Mouse (Mus musculus) CH12.LX (cell line): ENCODE data around the gene Maea. TPM values are rescaled to one million over a fixed set of nuclear protein-coding genes. Genes with fewer than 3 reads are reported as not detected.

Experiments
- DNase-seq: peaks from one replicate; pipeline ENCODE4 v3.0.0-alpha.2; 2013; ENCODE audit errors: extremely low read depth
- H3K27ac ChIP-seq: 2 replicates; pipeline ENCODE4 v1.5.1; 2012; ENCODE audit warnings: low read depth, mild to moderate bottlenecking, control low read depth, moderate library complexity; ENCODE audit not compliant: insufficient read depth
- H3K27me3 ChIP-seq: replicated peaks from 2 replicates; pipeline ENCODE3; 2012; ENCODE audit warnings: inconsistent platforms
- H3K36me3 ChIP-seq, 2 experiments: replicated peaks in 1 of 2; 2 replicates each; pipeline versions ENCODE3 to v1.6.1; 2012; ENCODE audit warnings: inconsistent platforms in 1 of 2, low read length in 1 of 2, mild to moderate bottlenecking in 1 of 2, mixed read lengths in 1 of 2, moderate library complexity in 1 of 2; ENCODE audit not compliant: control insufficient read depth in 1 of 2, insufficient read depth in 1 of 2
- H3K4me1 ChIP-seq, 2 experiments: 2 replicates each; pipeline ENCODE4 v1.6.1; 2012; ENCODE audit warnings: inconsistent platforms in 1 of 2, moderate library complexity in 1 of 2; ENCODE audit not compliant: insufficient read depth in 2 of 2, control insufficient read depth in 1 of 2
- H3K4me2 ChIP-seq: 2 replicates; pipeline ENCODE4 v1.6.1; 2012; ENCODE audit warnings: low read depth, mild to moderate bottlenecking, control low read depth; ENCODE audit not compliant: poor library complexity, insufficient read depth, severe bottlenecking
- H3K4me3 ChIP-seq, 3 experiments: fragments of 150-350 bp in 1 of 3; sonication (generic) in 1 of 3; replicated peaks in 1 of 3; 2 replicates each; pipeline versions ENCODE3 to v1.5.1; 2011 to 2012; ENCODE audit warnings: low read depth in 2 of 3, low read length in 2 of 3, mild to moderate bottlenecking in 2 of 3, moderate library complexity in 2 of 3, control low read depth in 1 of 3, improper control_type of control experiment in 1 of 3, inconsistent platforms in 1 of 3, mixed read lengths in 1 of 3; ENCODE audit not compliant: poor library complexity in 1 of 3
- H3K79me2 ChIP-seq: replicated peaks from 2 replicates; pipeline ENCODE4 v1.6.1; 2012; ENCODE audit warnings: mild to moderate bottlenecking, moderate library complexity; ENCODE audit not compliant: control insufficient read depth, poor library complexity, insufficient read depth, severe bottlenecking; ENCODE audit errors: extremely low read depth
- H3K9ac ChIP-seq: 2 replicates; pipeline ENCODE4 v1.6.1; 2012; ENCODE audit warnings: low read depth, mild to moderate bottlenecking, control low read depth, moderate library complexity; ENCODE audit not compliant: insufficient read depth
- H3K9me3 ChIP-seq: replicated peaks from 2 replicates; pipeline ENCODE3; 2012; ENCODE audit warnings: low read length, inconsistent platforms, mixed read lengths
- BHLHE40 ChIP-seq: IDR thresholded peaks from 2 replicates; pipeline ENCODE4 v1.6.1; 2011; ENCODE audit warnings: mild to moderate bottlenecking, low read depth, low read length, improper control_type of control experiment
- CHD1 ChIP-seq: IDR thresholded peaks from 2 replicates; pipeline ENCODE4 v1.6.1; 2012; ENCODE audit warnings: low read depth, low read length, improper control_type of control experiment, inconsistent platforms
- E2F4 ChIP-seq: IDR thresholded peaks from 2 replicates; pipeline ENCODE4 v1.6.1; 2011; ENCODE audit warnings: low read depth, low read length, improper control_type of control experiment; ENCODE audit not compliant: insufficient replicate concordance
- ELF1 ChIP-seq: IDR thresholded peaks from 2 replicates; pipeline ENCODE4 v1.6.1; 2014; ENCODE audit warnings: low read depth, mild to moderate bottlenecking, inconsistent platforms, low read length, improper control_type of control experiment
- ETS1 ChIP-seq: conservative IDR thresholded peaks from 2 replicates; pipeline ENCODE4 v1.6.1; 2012; ENCODE audit warnings: low read depth, mild to moderate bottlenecking, inconsistent platforms, low read length, improper control_type of control experiment, moderate library complexity
- HCFC1 ChIP-seq: IDR thresholded peaks from 2 replicates; pipeline ENCODE4 v1.6.1; 2012; ENCODE audit warnings: low read depth, mild to moderate bottlenecking, inconsistent platforms, low read length, improper control_type of control experiment
- IRF4 ChIP-seq: IDR thresholded peaks from 2 replicates; pipeline ENCODE4 v1.6.1; 2014; ENCODE audit warnings: low read depth, mild to moderate bottlenecking, inconsistent platforms, low read length, improper control_type of control experiment
- JUN ChIP-seq: IDR thresholded peaks from 2 replicates; pipeline ENCODE4 v1.6.1; 2011; ENCODE audit warnings: low read depth, mild to moderate bottlenecking, low read length, improper control_type of control experiment, moderate library complexity; ENCODE audit not compliant: insufficient read depth
- MAFK ChIP-seq: IDR thresholded peaks from 2 replicates; pipeline ENCODE4 v1.6.1; 2011; ENCODE audit warnings: low read length, improper control_type of control experiment; ENCODE audit not compliant: insufficient replicate concordance
- MAX ChIP-seq: IDR thresholded peaks from 2 replicates; pipeline ENCODE4 v1.6.1; 2011; ENCODE audit warnings: low read length, improper control_type of control experiment
- MAZ ChIP-seq: IDR thresholded peaks from 2 replicates; pipeline ENCODE4 v1.6.1; 2012; ENCODE audit warnings: low read depth, mild to moderate bottlenecking, inconsistent platforms, low read length, improper control_type of control experiment, moderate library complexity
- MEF2A ChIP-seq: IDR thresholded peaks from 2 replicates; pipeline ENCODE4 v1.6.1; 2014; ENCODE audit warnings: low read depth, mild to moderate bottlenecking, inconsistent platforms, low read length, improper control_type of control experiment, borderline replicate concordance
- MXI1 ChIP-seq: IDR thresholded peaks from 2 replicates; pipeline ENCODE4 v1.6.1; 2011; ENCODE audit warnings: mild to moderate bottlenecking, low read depth, low read length, improper control_type of control experiment
- NRF1 ChIP-seq: IDR thresholded peaks from 2 replicates; pipeline ENCODE4 v1.6.1; 2014; ENCODE audit warnings: low read depth, mild to moderate bottlenecking, inconsistent platforms, low read length, improper control_type of control experiment, moderate library complexity
- POLR2A ChIP-seq: IDR thresholded peaks from 2 replicates; pipeline ENCODE4 v1.6.1; 2011; ENCODE audit warnings: low read depth, mild to moderate bottlenecking, improper control_type of control experiment, low read length
- POLR2AphosphoS2 ChIP-seq: IDR thresholded peaks from 2 replicates; pipeline ENCODE4 v1.6.1; 2011; ENCODE audit warnings: low read depth, low read length, improper control_type of control experiment
- RCOR1 ChIP-seq: conservative IDR thresholded peaks from 2 replicates; pipeline ENCODE4 v1.6.1; 2012; ENCODE audit warnings: low read depth, mild to moderate bottlenecking, inconsistent platforms, low read length, improper control_type of control experiment
- UBTF ChIP-seq: IDR thresholded peaks from 2 replicates; pipeline ENCODE4 v1.6.1; 2012; ENCODE audit warnings: low read depth, mild to moderate bottlenecking, inconsistent platforms, low read length, improper control_type of control experiment, moderate library complexity
- ZC3H11A ChIP-seq: IDR thresholded peaks from 2 replicates; pipeline ENCODE4 v1.6.1; 2012; ENCODE audit warnings: low read depth, mild to moderate bottlenecking, inconsistent platforms, low read length, improper control_type of control experiment
- ZKSCAN1 ChIP-seq: IDR thresholded peaks from 2 replicates; pipeline ENCODE4 v1.6.1; 2012; ENCODE audit warnings: low read depth, inconsistent platforms, low read length, improper control_type of control experiment, borderline replicate concordance
- ZMIZ1 ChIP-seq: IDR thresholded peaks from 2 replicates; pipeline ENCODE4 v1.6.1; 2012; ENCODE audit warnings: low read depth, mild to moderate bottlenecking, inconsistent platforms, low read length, improper control_type of control experiment
- ZNF384 ChIP-seq: IDR thresholded peaks from 2 replicates; pipeline ENCODE4 v1.6.1; 2012; ENCODE audit warnings: low read depth, low read length, improper control_type of control experiment, inconsistent platforms
- dilution Hi-C: fragments of 300-500 bp; cut with MboI; formaldehyde crosslinking; loops from 2 replicates; pipeline ENCODE4 v1.14.3; 2020; ENCODE audit warnings: low sequenced_read_pairs; ENCODE audit not compliant: extremely low pct_unique_long_range_greater_than_20kb, extremely low pct_ligation_motif_present
- in situ Hi-C: fragments of 300-500 bp; cut with MboI; formaldehyde crosslinking; loops from 3 replicates; pipeline ENCODE4 v1.14.3; 2019; ENCODE audit warnings: low sequenced_read_pairs, low pct_ligation_motif_present, low pct_unique_long_range_greater_than_20kb, mixed read lengths
- polyA plus RNA-seq: library from polyadenylated mRNA; unstranded; fragments of >175 nt; gene quantifications from 2 replicates; pipeline ENCODE4 v1.2.1, GENCODE M21; 2012; ENCODE audit warnings: low read depth; ENCODE audit not compliant: insufficient read length
- total RNA-seq, 2 experiments: library from RNA; depleted of rRNA; stranded (reverse); fragments of 300-350 nt in 1 of 2; fragments of >200 nt in 1 of 2; gene quantifications; 2 replicates each; pipeline ENCODE4 v1.2.3; 2012 to 2014

Maea gene
- total and polyA plus RNA-seq, 3 experiments: 75.0 to 94.2 (median 91.4) TPM

DNA sequence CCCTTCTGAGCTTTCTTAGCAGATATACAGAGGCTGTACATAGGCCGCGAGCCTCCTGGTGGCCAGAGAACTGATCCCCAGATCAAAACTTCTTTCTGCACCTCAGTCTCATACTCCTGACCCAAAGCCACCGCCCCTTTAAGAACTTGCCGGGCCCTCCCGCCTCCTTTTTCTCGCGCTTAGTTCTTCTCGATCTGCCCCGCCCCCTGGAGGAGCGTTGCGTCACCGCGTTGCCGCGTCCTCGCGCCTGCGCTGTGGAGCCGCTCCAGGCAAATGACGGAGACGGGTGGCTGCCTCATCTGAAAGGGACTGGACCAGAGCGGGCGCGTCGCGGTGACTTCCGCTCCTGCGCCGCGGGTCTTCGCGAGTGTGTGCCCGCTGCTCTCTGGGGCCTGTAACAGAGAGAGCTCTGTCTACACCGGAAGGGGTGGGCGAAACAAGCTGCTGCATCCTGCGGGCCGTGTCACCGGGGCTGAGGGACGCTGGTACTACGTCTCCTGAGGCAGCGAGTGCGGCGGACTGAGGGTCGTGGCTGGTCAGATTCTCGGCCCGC, 43.1 kb downstream of the Maea start, which contains the start of gene Uvssa (continued):
- TF ChIP-seq HCFC1 (peak; percentile 86), UBTF (no peak; the same call in 1 of the 2 replicates), MAFK (no peak), JUN (no peak), MEF2A (peak; percentile 60; the same call in 1 of the 2 replicates), ZNF384 (no peak), MXI1 (peak; percentile 50), ZC3H11A (no peak), ZMIZ1 (peak; percentile 66), BHLHE40 (no peak)

DNA sequence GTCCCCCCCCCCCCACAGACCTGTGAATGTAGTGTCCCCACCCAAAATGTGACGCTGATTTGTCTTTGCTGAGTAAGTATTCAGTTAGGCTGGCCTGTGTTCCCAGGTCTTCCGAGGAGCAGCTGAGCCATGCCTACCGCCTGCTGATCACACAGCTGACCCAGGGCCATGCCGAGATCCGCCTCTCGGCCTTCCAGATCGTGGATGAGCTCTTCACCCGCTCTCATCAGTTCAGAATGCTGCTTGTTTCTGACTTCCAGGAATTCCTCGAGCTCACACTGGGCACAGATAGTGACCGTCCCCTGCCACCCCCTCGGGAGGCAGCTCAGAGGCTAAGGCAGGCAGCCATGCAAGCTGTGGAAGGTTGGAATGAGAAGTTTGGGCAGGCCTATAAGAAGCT, 52.2 kb downstream of the Maea start:
- TF ChIP-seq ZNF384 (no peak), E2F4 (no peak), ZMIZ1 (no peak), CHD1 (no peak), MAFK (no peak), BHLHE40 (no peak), MAX (no peak), MAZ (no peak), ETS1 (no peak), RCOR1 (no peak), IRF4 (no peak), POLR2AphosphoS2 (no peak), ELF1 (no peak), POLR2A (no peak), NRF1 (no peak), MXI1 (no peak), ZKSCAN1 (no peak)
- peaks cover 40 to 82% of the 10 kb centered on the region in 2 experiments for H3K36me3 ChIP-seq
- dilution Hi-C loops: no loop called here
- no peaks in the 10 kb centered on the region for H3K4me1 ChIP-seq
- no peaks in the 10 kb centered on the region for H3K27me3 ChIP-seq
- in situ Hi-C loops: no loop called here
- H3K4me2 ChIP-seq: no peak overlapping the region
- H3K4me3 ChIP-seq: no peak overlapping the region
- no peak for DNase-seq
- H3K9ac ChIP-seq: no peak overlapping the region
- no peak overlapping the region for H3K27ac ChIP-seq
- no peaks in the 10 kb centered on the region for H3K79me2 ChIP-seq
- H3K9me3 ChIP-seq: no peaks in the 10 kb centered on the region
